ENCODE assay signal across 27 mouse cellular contexts in the genomic region with DNA sequence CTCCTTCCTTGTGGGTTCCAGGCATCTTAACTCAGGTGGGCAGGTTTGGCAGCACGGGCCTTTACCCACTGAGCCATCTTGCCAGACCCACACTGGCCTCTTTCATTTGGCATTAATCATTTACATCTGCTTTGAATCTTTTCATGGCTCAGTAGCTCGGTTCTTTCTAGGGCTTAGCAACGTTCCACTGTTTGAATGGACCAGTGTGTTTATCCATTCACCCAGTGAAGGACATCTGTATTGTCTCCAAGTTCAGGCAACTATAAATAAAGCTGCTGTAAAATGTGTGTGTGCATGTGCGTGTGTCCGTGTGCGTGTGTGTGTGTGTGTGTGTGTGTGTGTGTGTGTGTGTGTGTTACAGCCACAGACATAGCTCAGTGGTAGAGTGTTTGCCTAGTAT. TPM values are rescaled to one million over a fixed set of nuclear protein-coding genes. Genes with fewer than 3 reads are reported as not detected.
DNase-seq lines count a peak whose midpoint lies in the region; ATAC-seq and TF ChIP-seq lines count a peak whose summit lies in the region.
"Had no signal": no experiment of that assay in that cellular context is flagged by ENCODE, and none has a peak within 500 bp of the region (broad histone marks: within the 10 kb centered on the region; RNA-seq: fewer than 3 reads in every experiment).

No protein-coding gene starts in this region.

- ATAC-seq in kidney, embryonic 14.5 days (ENCODE audit: low FRiP score, low TSS enrichment): peak; percentile 37; the same call in 1 of the 2 replicates
- ATAC-seq in Patski: peak; percentile 68
- peak; percentile 65 for ATAC-seq in forebrain, embryonic 14.5 days
- peak; percentile 64 for ATAC-seq in kidney, postnatal 0 days (replicated peaks; ENCODE audit: low FRiP score, low read depth)

- TF ChIP-seq CTCF in Patski (IDR thresholded peaks at IDR 0.05): no peak
- TF ChIP-seq CTCF in kidney, postnatal 0 days (IDR thresholded peaks at IDR 0.05; ENCODE audit: low read depth): no peak

- no peaks in the 10 kb centered on the region for H3K27me3 ChIP-seq in kidney, embryonic 14.5 days (ENCODE audit: control insufficient read depth, insufficient read depth, low read length)
- H3K27me3 ChIP-seq in Patski: no peaks in the 10 kb centered on the region
- no peaks in the 10 kb centered on the region for H3K27me3 ChIP-seq in forebrain, embryonic 14.5 days (replicated peaks; ENCODE audit: control insufficient read depth, insufficient read depth, low read length)
- no peaks in the 10 kb centered on the region for H3K27me3 ChIP-seq in kidney, postnatal 0 days (ENCODE audit: insufficient read depth, low read length)

- H3K4me3 ChIP-seq in kidney, embryonic 14.5 days (ENCODE audit: low read length): no peak overlapping the region
- H3K4me3 ChIP-seq in forebrain, embryonic 14.5 days (ENCODE audit: low read depth, low read length): no peak overlapping the region
- H3K4me3 ChIP-seq in kidney, postnatal 0 days (replicated peaks; ENCODE audit: low read depth, low read length): no peak overlapping the region
- H3K4me3 ChIP-seq: heart, adult 2 months; hindbrain, embryonic 12.5 days; left cerebral cortex, adult 2 months; liver, embryonic 13.5 days had no signal

- POLR2A ChIA-PET in Patski (lab: Charles Lee): interaction anchor here (0.7 kb wide), 1 partner anchor 58 kb away, joined by 9 read pairs; no protein-coding TSS in a partner anchor

- in situ Hi-C loops in Patski (cut with MboI; ENCODE audit: low pct_unique_long_range_greater_than_20kb): no loop called here

- no peak overlapping the region for H3K9ac ChIP-seq in kidney, embryonic 14.5 days (ENCODE audit: low read depth, low read length)
- H3K9ac ChIP-seq in forebrain, embryonic 14.5 days (ENCODE audit: low read length): no peak overlapping the region
- no peak overlapping the region for H3K9ac ChIP-seq in kidney, postnatal 0 days (ENCODE audit: low read depth, low read length)
- H3K9ac ChIP-seq: hindbrain, embryonic 12.5 days; liver, embryonic 13.5 days; lung, embryonic 14.5 days had no signal

- CTCF ChIA-PET in Patski (lab: Charles Lee): no interaction called here

- H3K9me3 ChIP-seq in kidney, embryonic 14.5 days (ENCODE audit: control insufficient read depth, low read length): no peaks in the 10 kb centered on the region
- H3K9me3 ChIP-seq in forebrain, embryonic 14.5 days (replicated peaks; ENCODE audit: control insufficient read depth, low read length): no peaks in the 10 kb centered on the region
- no peaks in the 10 kb centered on the region for H3K9me3 ChIP-seq in kidney, postnatal 0 days (replicated peaks; ENCODE audit: low read length)
- H3K9me3 ChIP-seq: hindbrain, embryonic 12.5 days; liver, embryonic 13.5 days had no signal

- H3K36me3 ChIP-seq in kidney, embryonic 14.5 days (ENCODE audit: control insufficient read depth, insufficient read depth, low read length): no peaks in the 10 kb centered on the region
- H3K36me3 ChIP-seq in forebrain, embryonic 14.5 days (ENCODE audit: control insufficient read depth, insufficient read depth, low read length): no peaks in the 10 kb centered on the region
- H3K36me3 ChIP-seq in kidney, postnatal 0 days (ENCODE audit: insufficient read depth, low read length): no peaks in the 10 kb centered on the region
- H3K36me3 ChIP-seq: hindbrain, embryonic 12.5 days; liver, embryonic 13.5 days had no signal

- DNase-seq in kidney, postnatal 25 days: no peak
- peak; percentile 77 for DNase-seq in Patski (ENCODE audit: low read depth, low spot score)
- peak; percentile 48 for DNase-seq in forebrain, embryonic 14.5 days (ENCODE audit: low spot score)
- DNase-seq in kidney, postnatal 0 days (ENCODE audit: low spot score): peak; percentile 49
- DNase-seq in frontal cortex, adult 2 months (ENCODE audit: extremely low spot score in 1 of 2, low spot score in 1 of 2): no peak
- no peak for DNase-seq in left cerebral cortex, adult 18-20 months (ENCODE audit: low spot score in 2 of 2)
- DNase-seq: adrenal gland, postnatal 25 days; cerebellum, adult 11 months; cerebellum, postnatal 10 days; gastrocnemius, postnatal 36 days; heart, adult 2 months; layer of hippocampus, adult 9-11 months; liver, embryonic 13.5 days; lung, embryonic 14.5 days had no signal

- no peak overlapping the region for H3K4me2 ChIP-seq in kidney, embryonic 14.5 days (replicated peaks; ENCODE audit: low read depth, low read length)
- no peak overlapping the region for H3K4me2 ChIP-seq in forebrain, embryonic 14.5 days (ENCODE audit: low read length)
- H3K4me2 ChIP-seq in kidney, postnatal 0 days (ENCODE audit: low read length): no peak overlapping the region
- H3K4me2 ChIP-seq: hindbrain, embryonic 12.5 days; liver, embryonic 13.5 days; lung, embryonic 14.5 days had no signal

- peaks cover 4% of the 10 kb centered on the region; the same call in 1 of the 2 replicates for H3K4me1 ChIP-seq in kidney, embryonic 14.5 days (ENCODE audit: control insufficient read depth, insufficient read depth, low read length)
- H3K4me1 ChIP-seq in forebrain, embryonic 14.5 days (ENCODE audit: control insufficient read depth, insufficient read depth, low read length): no peaks in the 10 kb centered on the region
- peaks cover 12% of the 10 kb centered on the region for H3K4me1 ChIP-seq in kidney, postnatal 0 days (replicated peaks; ENCODE audit: insufficient read depth, low read length)

- WGBS in kidney, embryonic 14.5 days: 58% methylated on average over 6 of the region's 6 CpGs
- 24% methylated on average over 6 of the region's 6 CpGs for WGBS in forebrain, embryonic 14.5 days
- WGBS in kidney, postnatal 0 days: 45% methylated on average over 6 of the region's 6 CpGs

- peak overlapping the region; percentile 10; the same call in 1 of the 2 replicates for H3K27ac ChIP-seq in kidney, embryonic 14.5 days (ENCODE audit: low read depth, low read length)
- no peak overlapping the region for H3K27ac ChIP-seq in forebrain, embryonic 14.5 days (ENCODE audit: low read depth, low read length)
- H3K27ac ChIP-seq in kidney, postnatal 0 days: peak overlapping the region; percentile 37; the same call in 1 of the 2 replicates
- H3K27ac ChIP-seq: heart, adult 2 months; hindbrain, embryonic 12.5 days; left cerebral cortex, adult 2 months; liver, embryonic 13.5 days; macrophage; stomach, postnatal 0 days had no signal

RNA-seq across cellular contexts. Expression of a gene that starts 2.5 kb away (rescaled TPM):
- 40.2 and 58.1 TPM in 2 replicates for polyA plus RNA-seq in kidney, embryonic 14.5 days (2014; fragmentation: Nextera tagmentation; extraction: Ambion mirVana)
- polyA plus RNA-seq in Patski (2021): not detected
- 1.5 and 2.6 TPM in 2 replicates for polyA plus RNA-seq in forebrain, embryonic 14.5 days (2014; fragmentation: Nextera tagmentation; extraction: Ambion mirVana)
- polyA plus RNA-seq in kidney, postnatal 0 days (2015; fragmentation: Nextera tagmentation; extraction: Ambion mirVana): 35.1 and 37.9 TPM in 2 replicates
- polyA plus RNA-seq in frontal cortex, adult 2 months (2012; rRNA removed): 12.4 and 29.9 TPM in 2 replicates
- total RNA-seq in left cerebral cortex, adult 18-20 months (2021): not detected
- total RNA-seq: adrenal gland, postnatal 25 days; gastrocnemius, adult 18-20 months; gastrocnemius, postnatal 36 days; heart, adult 2 months; heart, postnatal 25 days; left cerebral cortex, adult 2 months; left cerebral cortex, postnatal 36 days had no signal
- polyA plus RNA-seq: heart, adult 2 months; macrophage had no signal

RNA-seq across cellular contexts. Expression of a gene that starts 4.9 kb away (rescaled TPM):
- polyA plus RNA-seq in kidney, embryonic 14.5 days (2014; fragmentation: Nextera tagmentation; extraction: Ambion mirVana): 1.7 and 3.5 TPM in 2 replicates
- polyA plus RNA-seq in Patski (2021): not detected
- polyA plus RNA-seq in forebrain, embryonic 14.5 days (2014; fragmentation: Nextera tagmentation; extraction: Ambion mirVana): not detected in 2 replicates
- polyA plus RNA-seq in kidney, postnatal 0 days (2015; fragmentation: Nextera tagmentation; extraction: Ambion mirVana): 40.1 and 41.2 TPM in 2 replicates
- not detected in 2 replicates for polyA plus RNA-seq in frontal cortex, adult 2 months (2012; rRNA removed)
- not detected for total RNA-seq in left cerebral cortex, adult 18-20 months (2021)
- total RNA-seq: gastrocnemius, adult 18-20 months; heart, adult 2 months; heart, postnatal 25 days; left cerebral cortex, adult 2 months; left cerebral cortex, postnatal 36 days; midbrain, postnatal 0 days had no signal
- polyA plus RNA-seq: cortical plate, adult 2 months; embryonic facial prominence, embryonic 11.5 days; heart, adult 2 months; heart, embryonic 14.5 days; hindbrain, embryonic 12.5 days; lung, embryonic 14.5 days; macrophage; midbrain, postnatal 0 days; neural tube, embryonic 14.5 days had no signal

RNA-seq across cellular contexts. Expression of a gene that starts 10.4 kb away (rescaled TPM):
- polyA plus RNA-seq in kidney, embryonic 14.5 days (2014; fragmentation: Nextera tagmentation; extraction: Ambion mirVana): 1.4 and 1.6 TPM in 2 replicates
- polyA plus RNA-seq in Patski (2021): not detected
- polyA plus RNA-seq in forebrain, embryonic 14.5 days (2014; fragmentation: Nextera tagmentation; extraction: Ambion mirVana): 0.37 and 0.68 TPM in 2 replicates
- polyA plus RNA-seq in kidney, postnatal 0 days (2015; fragmentation: Nextera tagmentation; extraction: Ambion mirVana): 1.8 and 2.2 TPM in 2 replicates
- polyA plus RNA-seq in frontal cortex, adult 2 months (2012; rRNA removed): 0.44 and 0.48 TPM in 2 replicates
- total RNA-seq in left cerebral cortex, adult 18-20 months (2021): under 1 TPM; 0.33 to 0.66 TPM
- total RNA-seq: adrenal gland, postnatal 25 days; gastrocnemius, adult 18-20 months; gastrocnemius, postnatal 36 days; heart, adult 2 months; heart, postnatal 25 days had no signal
- polyA plus RNA-seq: heart, embryonic 14.5 days; liver, embryonic 13.5 days; macrophage had no signal

RNA-seq across cellular contexts. Expression of a gene that starts 15.2 kb away (rescaled TPM):
- polyA plus RNA-seq in kidney, embryonic 14.5 days (2014; fragmentation: Nextera tagmentation; extraction: Ambion mirVana): 2.4 and 2.7 TPM in 2 replicates
- 10.5 TPM for polyA plus RNA-seq in Patski (2021)
- polyA plus RNA-seq in forebrain, embryonic 14.5 days (2014; fragmentation: Nextera tagmentation; extraction: Ambion mirVana): 0.97 and 1.0 TPM in 2 replicates
- 14.5 and 21.1 TPM in 2 replicates for polyA plus RNA-seq in kidney, postnatal 0 days (2015; fragmentation: Nextera tagmentation; extraction: Ambion mirVana)
- 7.7 and 8.6 TPM in 2 replicates for polyA plus RNA-seq in frontal cortex, adult 2 months (2012; rRNA removed)
- 1 to 10 TPM in 1 of 2 experiments, under 1 TPM in 1; 1.00 to 2.0 TPM for total RNA-seq in left cerebral cortex, adult 18-20 months (2021)

RNA-seq across cellular contexts. Expression of a gene that starts 46.0 kb away (rescaled TPM):
- 64.0 and 79.7 TPM in 2 replicates for polyA plus RNA-seq in kidney, embryonic 14.5 days (2014; fragmentation: Nextera tagmentation; extraction: Ambion mirVana)
- 62.1 TPM for polyA plus RNA-seq in Patski (2021)
- polyA plus RNA-seq in forebrain, embryonic 14.5 days (2014; fragmentation: Nextera tagmentation; extraction: Ambion mirVana): 118 and 143 TPM in 2 replicates
- polyA plus RNA-seq in kidney, postnatal 0 days (2015; fragmentation: Nextera tagmentation; extraction: Ambion mirVana): 64.1 and 64.2 TPM in 2 replicates
- polyA plus RNA-seq in frontal cortex, adult 2 months (2012; rRNA removed): 43.0 and 43.8 TPM in 2 replicates
- 10 to 100 TPM; 62.8 to 70.5 TPM for total RNA-seq in left cerebral cortex, adult 18-20 months (2021)

Comparison
In these comparisons a context has a peak if more than half of its experiments do, and no peak if none do; other contexts are left out.
1. DNase-seq: peak in Patski (single experiment), forebrain, embryonic 14.5 days (single experiment) and kidney, postnatal 0 days (single experiment); none in kidney, postnatal 25 days (0 of 2), frontal cortex, adult 2 months (0 of 2) and left cerebral cortex, adult 18-20 months (0 of 2).
2. Peak in every context shown above with its lines, with median percentiles within 50 percentile points of each other: ATAC-seq.